Mouse (Mus musculus) stomach, embryonic 15.5 days (tissue): Measurements from ENCODE around the gene Tarsl2. TPM values are rescaled to one million over a fixed set of nuclear protein-coding genes. Genes with fewer than 3 reads are reported as not detected.

Experiments used
- ATAC-seq: fragments of 200-750 bp; cut with Nextera tagmentation; 2 replicates; pipeline ENCODE4 v1.8.0; 2017; ENCODE audit warnings: low read depth, moderate number of reproducible peaks, moderate TSS enrichment; ENCODE audit not compliant: insufficient read depth, low FRiP score
- H3K27ac ChIP-seq: fragments of 300-500 bp; sonication (generic); 2 replicates; pipeline ENCODE4 v1.5.1; 2015; ENCODE audit warnings: mild to moderate bottlenecking, inconsistent platforms
- H3K27me3 ChIP-seq: fragments of 300-500 bp; sonication (generic); replicated peaks from 2 replicates; pipeline ENCODE4 v1.6.1; 2015; ENCODE audit warnings: inconsistent platforms
- H3K36me3 ChIP-seq: fragments of 300-500 bp; sonication (generic); 2 replicates; pipeline ENCODE4 v1.6.1; 2015; ENCODE audit warnings: inconsistent platforms
- H3K4me1 ChIP-seq: fragments of 300-500 bp; sonication (generic); 2 replicates; pipeline ENCODE4 v1.6.1; 2015; ENCODE audit warnings: inconsistent platforms
- H3K4me2 ChIP-seq: fragments of 300-500 bp; sonication (generic); 2 replicates; pipeline ENCODE4 v1.6.1; 2015; ENCODE audit warnings: mild to moderate bottlenecking, inconsistent platforms
- H3K4me3 ChIP-seq: fragments of 300-500 bp; sonication (generic); replicated peaks from 2 replicates; pipeline ENCODE4 v1.5.1; 2015; ENCODE audit warnings: inconsistent platforms
- H3K9ac ChIP-seq: fragments of 300-500 bp; sonication (generic); 2 replicates; pipeline ENCODE4 v1.6.1; 2015; ENCODE audit warnings: inconsistent platforms
- H3K9me3 ChIP-seq: fragments of 300-500 bp; sonication (generic); 2 replicates; pipeline ENCODE4 v1.6.1; 2016; ENCODE audit warnings: inconsistent platforms
- WGBS: fragments of 180-500 bp; shearing (Covaris S2); methylation state at CpG from one replicate; pipeline ENCODE4 v1.1.7; 2015; 5-methylcytosine and 5-hydroxymethylcytosine counted together
- polyA plus RNA-seq: library from polyadenylated mRNA; unstranded; fragments of >200 nt; fragmentation: Nextera tagmentation; extraction: Ambion mirVana; gene quantifications from 2 replicates; pipeline ENCODE4 v1.2.1, GENCODE M21; 2015

Gene Tarsl2
- polyA plus RNA-seq, 1 experiment from 2014 or later = 9.4 TPM

GRCm38 (mm10) chr7:65663886-65664285 is 19.2 kb downstream of the Tarsl2 start:
- Histone ChIP-seq H3K9ac (no peak overlapping the region), H3K4me3 (no peak overlapping the region), H3K27ac (no peak overlapping the region), H3K4me1 (no peaks in the 10 kb centered on the region), H3K9me3 (no peaks in the 10 kb centered on the region), H3K4me2 (no peak overlapping the region), H3K36me3 (no peaks in the 10 kb centered on the region), H3K27me3 (no peaks in the 10 kb centered on the region)
- no peak for ATAC-seq
- WGBS = 70% methylated on average over 14 of the region's 14 CpGs

DNA sequence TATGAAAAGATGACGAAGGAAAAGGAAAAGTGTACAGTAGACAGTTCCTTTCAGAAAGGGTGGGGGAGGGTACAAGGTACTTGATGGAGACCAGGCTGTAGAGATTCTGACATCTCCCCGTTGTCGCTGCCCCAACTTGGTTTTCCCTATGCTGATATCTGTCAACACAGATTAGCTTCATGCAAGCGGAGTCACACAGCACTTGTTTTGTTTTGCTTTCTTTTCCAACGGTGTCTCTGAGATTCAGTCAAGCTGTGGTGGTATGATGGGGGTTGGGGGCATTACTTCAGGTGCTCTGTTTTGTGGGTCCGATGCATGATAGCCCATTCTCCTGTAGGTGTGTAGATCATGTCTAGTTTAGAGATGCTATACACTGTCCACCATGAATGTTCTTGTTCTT is 22.8 kb downstream of the Tarsl2 start:
- H3K27me3 ChIP-seq = no peaks in the 10 kb centered on the region
- 86% methylated on average over 6 of the region's 6 CpGs for WGBS

DNA sequence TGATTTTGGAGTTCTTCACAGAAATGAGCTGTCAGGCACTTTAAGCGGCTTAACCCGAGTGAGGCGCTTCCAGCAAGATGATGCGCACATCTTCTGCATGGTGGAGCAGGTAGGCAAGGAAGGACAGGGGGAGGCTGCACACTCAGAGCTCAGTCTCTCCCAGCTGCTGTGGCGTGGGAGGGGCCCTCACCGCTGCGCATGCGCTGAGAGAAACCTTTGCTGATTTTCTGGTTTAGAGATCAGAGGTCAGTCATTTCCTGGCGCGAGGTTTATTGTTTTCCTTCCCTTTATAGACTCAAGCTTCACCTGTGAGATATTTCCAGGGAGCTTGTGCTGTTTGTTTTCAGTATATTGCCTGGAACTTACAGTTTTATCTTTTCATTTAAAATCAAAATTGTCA is 33.4 kb downstream of the Tarsl2 start:
- H3K27ac ChIP-seq = no peak overlapping the region
- ATAC-seq = no peak
- 76% methylated on average over 10 of the region's 10 CpGs for WGBS

More for the DNA sequence above, 22.8 kb downstream of the Tarsl2 start:
- no peak overlapping the region for H3K4me3 ChIP-seq
- H3K27ac ChIP-seq = no peak overlapping the region
- H3K9ac ChIP-seq = no peak overlapping the region
- no peaks in the 10 kb centered on the region for H3K36me3 ChIP-seq
- no peak overlapping the region for H3K4me2 ChIP-seq
- ATAC-seq = no peak
- H3K9me3 ChIP-seq = no peaks in the 10 kb centered on the region
- no peaks in the 10 kb centered on the region for H3K4me1 ChIP-seq

DNA sequence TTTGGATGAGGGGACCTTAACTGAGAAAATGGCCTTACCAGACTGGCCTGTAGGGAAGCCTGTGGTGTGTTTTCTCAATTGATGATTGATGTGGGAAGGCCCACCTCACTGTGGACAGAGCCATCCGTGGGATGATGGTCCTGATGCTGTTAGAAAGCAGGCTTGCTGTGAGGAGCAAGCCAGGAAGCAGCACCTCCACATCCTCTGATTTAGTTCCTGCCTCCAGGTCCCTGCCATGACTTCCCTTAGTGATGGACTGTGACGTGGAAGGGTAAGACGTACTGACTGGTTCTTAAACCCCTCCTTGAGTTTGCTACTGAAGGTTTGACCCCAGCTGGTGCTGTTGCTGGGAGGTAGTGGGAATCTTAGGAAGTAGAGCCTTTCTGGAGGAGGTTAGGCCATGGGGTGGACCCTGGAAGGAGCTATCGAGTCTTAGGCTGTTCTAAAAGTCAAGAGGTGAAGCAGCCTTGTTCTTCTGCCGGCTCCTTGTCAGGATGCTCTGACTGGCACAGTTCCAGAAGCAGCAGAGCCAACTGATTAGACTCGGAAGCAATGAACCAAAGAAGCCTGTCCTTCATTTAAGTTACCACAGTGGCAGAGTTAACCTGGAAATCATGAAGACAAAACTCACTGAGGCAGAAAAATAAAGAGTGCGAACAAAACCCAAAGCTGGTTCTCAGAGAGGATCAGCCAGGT is 34.4 kb downstream of the Tarsl2 start:
- Histone ChIP-seq H3K27ac (no peak overlapping the region), H3K9ac (no peak overlapping the region), H3K4me1 (no peaks in the 10 kb centered on the region), H3K4me3 (no peak overlapping the region), H3K36me3 (no peaks in the 10 kb centered on the region), H3K4me2 (no peak overlapping the region), H3K27me3 (no peaks in the 10 kb centered on the region), H3K9me3 (no peaks in the 10 kb centered on the region)
- 80% methylated on average over 7 of the region's 7 CpGs for WGBS
- ATAC-seq = no peak

More for the DNA sequence above, 33.4 kb downstream of the Tarsl2 start:
- H3K27me3 ChIP-seq = no peaks in the 10 kb centered on the region
- no peak overlapping the region for H3K9ac ChIP-seq
- no peaks in the 10 kb centered on the region for H3K36me3 ChIP-seq
- no peak overlapping the region for H3K4me3 ChIP-seq
- H3K4me1 ChIP-seq = no peaks in the 10 kb centered on the region
- H3K4me2 ChIP-seq = no peak overlapping the region
- no peaks in the 10 kb centered on the region for H3K9me3 ChIP-seq

GRCm38 (mm10) chr7:65681166-65681565 is 36.5 kb downstream of the Tarsl2 start:
- H3K9me3 ChIP-seq = no peaks in the 10 kb centered on the region
- no peak overlapping the region for H3K9ac ChIP-seq
- no peaks in the 10 kb centered on the region for H3K27me3 ChIP-seq
- WGBS = 60% methylated on average over 5 of the region's 5 CpGs
- ATAC-seq = no peak
- H3K4me2 ChIP-seq = no peak overlapping the region
- no peak overlapping the region for H3K4me3 ChIP-seq
- no peaks in the 10 kb centered on the region for H3K4me1 ChIP-seq
- no peaks in the 10 kb centered on the region for H3K36me3 ChIP-seq
- no peak overlapping the region for H3K27ac ChIP-seq

- Histone ChIP-seq H3K27ac (no peak overlapping the region), H3K9ac (no peak overlapping the region)
- 58% methylated on average over 7 of the region's 7 CpGs for WGBS
Measured at GRCm38 (mm10) chr7:65684256-65684835, 39.6 kb downstream of the Tarsl2 start.

GRCm38 (mm10) chr7:65686664-65687063 is 42.0 kb downstream of the Tarsl2 start:
- H3K9me3 ChIP-seq = no peaks in the 10 kb centered on the region
- WGBS = 85% methylated on average over 9 of the region's 9 CpGs
- no peaks in the 10 kb centered on the region for H3K36me3 ChIP-seq
- no peaks in the 10 kb centered on the region for H3K27me3 ChIP-seq
- ATAC-seq = no peak
- no peak overlapping the region for H3K27ac ChIP-seq
- H3K4me3 ChIP-seq = no peak overlapping the region
- H3K4me1 ChIP-seq = no peaks in the 10 kb centered on the region
- no peak overlapping the region for H3K9ac ChIP-seq
- no peak overlapping the region for H3K4me2 ChIP-seq

More at GRCm38 (mm10) chr7:65684256-65684835, 39.6 kb downstream of the Tarsl2 start:
- ATAC-seq = no peak
- Histone ChIP-seq H3K4me3 (no peak overlapping the region), H3K36me3 (no peaks in the 10 kb centered on the region), H3K9me3 (no peaks in the 10 kb centered on the region), H3K4me1 (no peaks in the 10 kb centered on the region), H3K27me3 (no peaks in the 10 kb centered on the region), H3K4me2 (no peak overlapping the region)

- no peak within 1 kb of the TSS for H3K27ac ChIP-seq
- H3K9ac ChIP-seq = no peak within 1 kb of the TSS
- WGBS = 84% methylated on average over 7 of the region's 7 CpGs
- no peak within 1 kb of the TSS for H3K4me2 ChIP-seq
- H3K4me1 ChIP-seq = peaks cover 10% of the 10 kb centered on the region; the same call in 1 of the 2 replicates
- no peaks in the 10 kb centered on the region for H3K27me3 ChIP-seq
- H3K36me3 ChIP-seq = no peaks in the 10 kb centered on the region
- no peak for ATAC-seq
- H3K9me3 ChIP-seq = no peaks in the 10 kb centered on the region
- H3K4me3 ChIP-seq = no peak within 1 kb of the TSS
Measured at GRCm38 (mm10) chr7:65690869-65691268, 46.2 kb downstream of the Tarsl2 start, which contains the start of gene Tm2d3. Gene Tm2d3, plus strand, starts transcription at chr7:65691169.

- Histone ChIP-seq H3K9ac (no peak overlapping the region), H3K9me3 (no peaks in the 10 kb centered on the region), H3K4me1 (peaks cover 10% of the 10 kb centered on the region; the same call in 1 of the 2 replicates), H3K27me3 (no peaks in the 10 kb centered on the region), H3K36me3 (no peaks in the 10 kb centered on the region), H3K27ac (no peak overlapping the region), H3K4me2 (no peak overlapping the region), H3K4me3 (no peak overlapping the region)
- ATAC-seq = no peak
- 83% methylated on average over 8 of the region's 8 CpGs for WGBS
Measured at GRCm38 (mm10) chr7:65691929-65692605, 47.4 kb downstream of the Tarsl2 start.

GRCm38 (mm10) chr7:65692883-65693282 is 48.2 kb downstream of the Tarsl2 start:
- H3K4me1 ChIP-seq = peaks cover 10% of the 10 kb centered on the region; the same call in 1 of the 2 replicates
- peak overlapping the region; percentile 18; the same call in 1 of the 2 replicates for H3K9ac ChIP-seq
- H3K9me3 ChIP-seq = no peaks in the 10 kb centered on the region
- H3K27me3 ChIP-seq = no peaks in the 10 kb centered on the region
- peak; percentile 68 for ATAC-seq
- H3K4me2 ChIP-seq = peak overlapping the region; percentile 66
- peak overlapping the region; percentile 88 for H3K27ac ChIP-seq
- H3K4me3 ChIP-seq = peak overlapping the region; percentile 89
- WGBS = 1% methylated on average over 10 of the region's 10 CpGs
- H3K36me3 ChIP-seq = peaks cover 6% of the 10 kb centered on the region

- H3K9me3 ChIP-seq = no peaks in the 10 kb centered on the region
- H3K9ac ChIP-seq = peak overlapping the region; percentile 81
- H3K4me3 ChIP-seq = peak overlapping the region; percentile 89
- ATAC-seq = peak; percentile 92
- H3K36me3 ChIP-seq = peaks cover 9% of the 10 kb centered on the region
- WGBS = 0% methylated on average over 51 of the region's 52 CpGs
- peaks cover 10% of the 10 kb centered on the region; the same call in 1 of the 2 replicates for H3K4me1 ChIP-seq
- peak overlapping the region; percentile 66 for H3K4me2 ChIP-seq
- peak overlapping the region; percentile 88 for H3K27ac ChIP-seq
- H3K27me3 ChIP-seq = no peaks in the 10 kb centered on the region
Measured at GRCm38 (mm10) chr7:65693301-65693821, 48.7 kb downstream of the Tarsl2 start.

- Histone ChIP-seq H3K27me3 (no peaks in the 10 kb centered on the region), H3K9me3 (no peaks in the 10 kb centered on the region), H3K4me2 (no peak overlapping the region), H3K36me3 (peaks cover 30% of the 10 kb centered on the region), H3K4me3 (no peak overlapping the region), H3K4me1 (peaks cover 10% of the 10 kb centered on the region; the same call in 1 of the 2 replicates), H3K9ac (no peak overlapping the region), H3K27ac (no peak overlapping the region)
- WGBS = 60% methylated on average over 2 of the region's 2 CpGs
- no peak for ATAC-seq
Measured at GRCm38 (mm10) chr7:65696450-65696849, 51.8 kb downstream of the Tarsl2 start.
